Mouse (Mus musculus) megakaryocyte, adult 5-6 weeks (primary cell): ENCODE measurements around the gene Olfr1214. TPM values are rescaled to one million over a fixed set of nuclear protein-coding genes. Genes with fewer than 3 reads are reported as not detected.
"Not testable (repeated sequence)": the region's sequence is repeated elsewhere in the genome, so short reads cannot be mapped to it uniquely, and the experiment has no call there.

Source experiments
- ATAC-seq: 2 replicates; pipeline ENCODE4 v1.8.0; 2016; ENCODE audit warnings: mild to moderate bottlenecking, inconsistent platforms; ENCODE audit not compliant: poor library complexity, severe bottlenecking
- total RNA-seq, 2 experiments: library from RNA; stranded (forward) in 1 of 2; stranded (reverse) in 1 of 2; fragments of 153-499, 151-499 nt in 1 of 2; fragments of 221-1000, 200-1000 nt in 1 of 2; gene quantifications; 2 replicates each; pipeline versions ENCODE4 v1.2.3 to v1.2.4; 2015 to 2017

Olfr1214 gene
- not detected in 2 replicates for total RNA-seq (2015)
- total RNA-seq (2017), result not detected in 2 replicates

GRCm38 (mm10) chr2:88992553-88992952, at the start of gene Olfr1214:
Gene Olfr1214, minus strand, starts transcription at chr2:88992653.
- ATAC-seq, result no peak

GRCm38 (mm10) chr2:89031965-89032364, 39.5 kb upstream of the Olfr1214 start, which contains the start of gene Olfr1217:
Gene Olfr1217, minus strand, starts transcription at chr2:89032065.
- ATAC-seq, result no peak

- ATAC-seq, result not testable (repeated sequence)
Observed at GRCm38 (mm10) chr2:89021436-89021835, 29.0 kb upstream of the Olfr1214 start.

- no peak for ATAC-seq
Observed at GRCm38 (mm10) chr2:89018240-89018639, 25.8 kb upstream of the Olfr1214 start, which contains the start of gene Olfr1216. Gene Olfr1216, minus strand, starts transcription at chr2:89018340.

- ATAC-seq, result no peak
Observed at GRCm38 (mm10) chr2:89006873-89007272, 14.4 kb upstream of the Olfr1214 start, which contains the start of gene Olfr1215. Gene Olfr1215, minus strand, starts transcription at chr2:89006973.

- ATAC-seq, result no peak
Observed at GRCm38 (mm10) chr2:88980181-88980580, 12.3 kb downstream of the Olfr1214 start, which contains the start of gene Gm13762. Gene Gm13762, minus strand, starts transcription at chr2:88980281.

GRCm38 (mm10) chr2:88953669-88954068, 38.8 kb downstream of the Olfr1214 start, which contains the start of gene Olfr1212:
Gene Olfr1212, plus strand, starts transcription at chr2:88953969.
- ATAC-seq, result no peak

GRCm38 (mm10) chr2:88938011-88938410, 54.4 kb downstream of the Olfr1214 start, which contains the start of gene Olfr1211:
Gene Olfr1211, minus strand, starts transcription at chr2:88938111.
- ATAC-seq, result no peak

Other genes starting within 250 kb of the Olfr1214 start
- not detected in 2 replicates for gene Olfr1198, start 241.3 kb downstream of the Olfr1214 start, total RNA-seq (2015)
- gene Olfr1198, start 241.3 kb downstream of the Olfr1214 start, total RNA-seq (2017), result not detected in 2 replicates
- not detected in 2 replicates for gene Olfr1199, start 232.2 kb downstream of the Olfr1214 start, total RNA-seq (2015)
- gene Olfr1199, start 232.2 kb downstream of the Olfr1214 start, total RNA-seq (2017), result not detected in 2 replicates
- not detected in 2 replicates for gene Olfr1200, start 222.2 kb downstream of the Olfr1214 start, total RNA-seq (2015)
- not detected in 2 replicates for gene Olfr1200, start 222.2 kb downstream of the Olfr1214 start, total RNA-seq (2017)
- gene Olfr1201, start 199.6 kb downstream of the Olfr1214 start, total RNA-seq (2015), result not detected in 2 replicates
- not detected in 2 replicates for gene Olfr1201, start 199.6 kb downstream of the Olfr1214 start, total RNA-seq (2017)
- not detected in 2 replicates for gene Olfr1202, start 178.2 kb downstream of the Olfr1214 start, total RNA-seq (2015)
- gene Olfr1202, start 178.2 kb downstream of the Olfr1214 start, total RNA-seq (2017), result not detected in 2 replicates
- not detected in 2 replicates for gene Olfr1205, start 162.9 kb downstream of the Olfr1214 start, total RNA-seq (2015)
- gene Olfr1205, start 162.9 kb downstream of the Olfr1214 start, total RNA-seq (2017), result not detected in 2 replicates
- not detected in 2 replicates for gene Olfr1204, start 143.4 kb downstream of the Olfr1214 start, total RNA-seq (2015)
- gene Olfr1204, start 143.4 kb downstream of the Olfr1214 start, total RNA-seq (2017), result not detected in 2 replicates
- not detected in 2 replicates for gene Olfr1206, start 129.4 kb downstream of the Olfr1214 start, total RNA-seq (2015)
- not detected in 2 replicates for gene Olfr1206, start 129.4 kb downstream of the Olfr1214 start, total RNA-seq (2017)
- not detected in 2 replicates for gene Olfr1208, start 90.3 kb downstream of the Olfr1214 start, total RNA-seq (2015)
- gene Olfr1208, start 90.3 kb downstream of the Olfr1214 start, total RNA-seq (2017), result not detected in 2 replicates
- not detected in 2 replicates for gene Olfr1209, start 77.5 kb downstream of the Olfr1214 start, total RNA-seq (2015)
- gene Olfr1209, start 77.5 kb downstream of the Olfr1214 start, total RNA-seq (2017), result not detected in 2 replicates
- gene Olfr1211, start 54.5 kb downstream of the Olfr1214 start, total RNA-seq (2015), result not detected in 2 replicates
- gene Olfr1211, start 54.5 kb downstream of the Olfr1214 start, total RNA-seq (2017), result not detected in 2 replicates
- gene Olfr1212, start 38.7 kb downstream of the Olfr1214 start, total RNA-seq (2015), result not detected in 2 replicates
- not detected in 2 replicates for gene Olfr1212, start 38.7 kb downstream of the Olfr1214 start, total RNA-seq (2017)
- gene Gm13762, start 12.4 kb downstream of the Olfr1214 start, total RNA-seq (2015), result not detected in 2 replicates
- gene Gm13762, start 12.4 kb downstream of the Olfr1214 start, total RNA-seq (2017), result not detected in 2 replicates
- not detected in 2 replicates for gene Olfr1215, start 14.3 kb upstream of the Olfr1214 start, total RNA-seq (2015)
- gene Olfr1215, start 14.3 kb upstream of the Olfr1214 start, total RNA-seq (2017), result not detected in 2 replicates
- gene Olfr1216, start 25.7 kb upstream of the Olfr1214 start, total RNA-seq (2015), result not detected in 2 replicates
- gene Olfr1216, start 25.7 kb upstream of the Olfr1214 start, total RNA-seq (2017), result not detected in 2 replicates
- gene Olfr1217, start 39.4 kb upstream of the Olfr1214 start, total RNA-seq (2015), result not detected in 2 replicates
- not detected in 2 replicates for gene Olfr1217, start 39.4 kb upstream of the Olfr1214 start, total RNA-seq (2017)
- not detected in 2 replicates for gene Olfr1218, start 68.5 kb upstream of the Olfr1214 start, total RNA-seq (2015)
- gene Olfr1218, start 68.5 kb upstream of the Olfr1214 start, total RNA-seq (2017), result not detected in 2 replicates
- gene Olfr1219, start 90.9 kb upstream of the Olfr1214 start, total RNA-seq (2015), result not detected in 2 replicates
- not detected in 2 replicates for gene Olfr1219, start 90.9 kb upstream of the Olfr1214 start, total RNA-seq (2017)
- not detected in 2 replicates for gene Olfr1220, start 114.2 kb upstream of the Olfr1214 start, total RNA-seq (2015)
- gene Olfr1220, start 114.2 kb upstream of the Olfr1214 start, total RNA-seq (2017), result not detected in 2 replicates
- gene Olfr1221, start 124.6 kb upstream of the Olfr1214 start, total RNA-seq (2015), result not detected in 2 replicates
- gene Olfr1221, start 124.6 kb upstream of the Olfr1214 start, total RNA-seq (2017), result not detected in 2 replicates
- not detected in 2 replicates for gene Olfr1222, start 140.4 kb upstream of the Olfr1214 start, total RNA-seq (2015)
- gene Olfr1222, start 140.4 kb upstream of the Olfr1214 start, total RNA-seq (2017), result not detected in 2 replicates
- gene Olfr1223, start 158.9 kb upstream of the Olfr1214 start, total RNA-seq (2015), result not detected in 2 replicates
- not detected in 2 replicates for gene Olfr1223, start 158.9 kb upstream of the Olfr1214 start, total RNA-seq (2017)
- not detected in 2 replicates for gene Olfr1224-ps1, start 171.4 kb upstream of the Olfr1214 start, total RNA-seq (2015)
- not detected in 2 replicates for gene Olfr1224-ps1, start 171.4 kb upstream of the Olfr1214 start, total RNA-seq (2017)
- gene Olfr1225, start 182.0 kb upstream of the Olfr1214 start, total RNA-seq (2015), result not detected in 2 replicates
- gene Olfr1225, start 182.0 kb upstream of the Olfr1214 start, total RNA-seq (2017), result not detected in 2 replicates
- not detected in 2 replicates for gene Olfr1226, start 207.4 kb upstream of the Olfr1214 start, total RNA-seq (2015)
- not detected in 2 replicates for gene Olfr1226, start 207.4 kb upstream of the Olfr1214 start, total RNA-seq (2017)